10 mouse cellular contexts compared by ENCODE assay signal in genomic region chr12:81702903-81703302, GRCm38 (mm10).
DNase-seq lines count a peak whose midpoint lies in the region; ATAC-seq lines count a peak whose summit lies in the region.
"Had no signal": no experiment of that assay in that cellular context is flagged by ENCODE, and none has a peak within 500 bp of the region (broad histone marks: within the 10 kb centered on the region; RNA-seq: fewer than 3 reads in every experiment).

No protein-coding gene starts in this region.

- H3K27me3 ChIP-seq in hindbrain, embryonic 11.5 days (ENCODE audit: control insufficient read depth, insufficient read depth, low read length): no peaks in the 10 kb centered on the region
- H3K27me3 ChIP-seq in hindbrain, embryonic 10.5 days (ENCODE audit: insufficient read depth, poor library complexity, severe bottlenecking): no peaks in the 10 kb centered on the region
- H3K27me3 ChIP-seq in midbrain, embryonic 14.5 days (ENCODE audit: control insufficient read depth, insufficient read depth, low read length): no peaks in the 10 kb centered on the region
- peaks cover 7% of the 10 kb centered on the region for H3K27me3 ChIP-seq in midbrain, embryonic 13.5 days
- no peaks in the 10 kb centered on the region; the same call in 1 of the 2 replicates for H3K27me3 ChIP-seq in neural tube, embryonic 15.5 days (replicated peaks)
- H3K27me3 ChIP-seq: liver, embryonic 15.5 days; Patski had no signal

- WGBS in hindbrain, embryonic 11.5 days: 14% methylated on average over 1 of the region's 1 CpGs
- 18% methylated on average over 1 of the region's 1 CpGs for WGBS in hindbrain, embryonic 10.5 days
- WGBS in midbrain, embryonic 14.5 days: 4% methylated on average over 1 of the region's 1 CpGs
- WGBS in midbrain, embryonic 13.5 days: 5% methylated on average over 1 of the region's 1 CpGs
- 10% methylated on average over 1 of the region's 1 CpGs for WGBS in neural tube, embryonic 15.5 days

- no peak overlapping the region for H3K4me2 ChIP-seq in hindbrain, embryonic 11.5 days (replicated peaks; ENCODE audit: low read depth, low read length)
- H3K4me2 ChIP-seq in midbrain, embryonic 14.5 days (ENCODE audit: low read length): no peak overlapping the region
- no peak overlapping the region for H3K4me2 ChIP-seq in midbrain, embryonic 13.5 days (replicated peaks)
- H3K4me2 ChIP-seq in neural tube, embryonic 15.5 days: no peak overlapping the region
- H3K4me2 ChIP-seq: liver, embryonic 15.5 days had no signal

- no peak for ATAC-seq in hindbrain, embryonic 11.5 days (ENCODE audit: low FRiP score)
- no peak for ATAC-seq in midbrain, embryonic 14.5 days (ENCODE audit: low FRiP score, low TSS enrichment)
- no peak for ATAC-seq in midbrain, embryonic 13.5 days
- ATAC-seq in neural tube, embryonic 15.5 days (ENCODE audit: low FRiP score): no peak
- ATAC-seq: Patski had no signal

- H3K4me3 ChIP-seq in hindbrain, embryonic 11.5 days (ENCODE audit: low read depth, low read length): no peak overlapping the region
- H3K4me3 ChIP-seq in hindbrain, embryonic 10.5 days: no peak overlapping the region
- no peak overlapping the region for H3K4me3 ChIP-seq in midbrain, embryonic 14.5 days (replicated peaks; ENCODE audit: low read depth, low read length)
- no peak overlapping the region for H3K4me3 ChIP-seq in midbrain, embryonic 13.5 days (replicated peaks)
- no peak overlapping the region for H3K4me3 ChIP-seq in neural tube, embryonic 15.5 days (replicated peaks)
- H3K4me3 ChIP-seq: liver, embryonic 15.5 days had no signal

- peak; percentile 58 for DNase-seq in hindbrain, embryonic 11.5 days (ENCODE audit: low spot score)
- no peak for DNase-seq in hindbrain, embryonic 10.5 days (ENCODE audit: low spot score)
- peak; percentile 87 for DNase-seq in midbrain, embryonic 14.5 days
- DNase-seq in embryo, embryonic 11 days: peak; percentile 73
- no peak for DNase-seq in T-cell, adult 2 months (ENCODE audit: low spot score)
- DNase-seq: kidney, adult 2 months had no signal

- H3K9me3 ChIP-seq in hindbrain, embryonic 11.5 days (ENCODE audit: control insufficient read depth, low read length): no peaks in the 10 kb centered on the region
- peaks cover 8% of the 10 kb centered on the region; the same call in 1 of the 2 replicates for H3K9me3 ChIP-seq in hindbrain, embryonic 10.5 days
- no peaks in the 10 kb centered on the region for H3K9me3 ChIP-seq in midbrain, embryonic 14.5 days (ENCODE audit: control insufficient read depth, low read length)
- peaks cover 6% of the 10 kb centered on the region; the same call in 1 of the 2 replicates for H3K9me3 ChIP-seq in midbrain, embryonic 13.5 days
- H3K9me3 ChIP-seq in neural tube, embryonic 15.5 days (replicated peaks): no peaks in the 10 kb centered on the region
- H3K9me3 ChIP-seq: liver, embryonic 15.5 days had no signal

- no peak overlapping the region for H3K27ac ChIP-seq in hindbrain, embryonic 11.5 days (ENCODE audit: low read depth, low read length)
- no peak overlapping the region for H3K27ac ChIP-seq in hindbrain, embryonic 10.5 days
- no peak overlapping the region for H3K27ac ChIP-seq in midbrain, embryonic 14.5 days (replicated peaks; ENCODE audit: low read depth, low read length)
- H3K27ac ChIP-seq in midbrain, embryonic 13.5 days: no peak overlapping the region
- H3K27ac ChIP-seq in neural tube, embryonic 15.5 days (replicated peaks): no peak overlapping the region
- H3K27ac ChIP-seq: liver, embryonic 15.5 days had no signal

- no peak overlapping the region for H3K9ac ChIP-seq in hindbrain, embryonic 11.5 days (ENCODE audit: low read depth, low read length)
- no peak overlapping the region for H3K9ac ChIP-seq in midbrain, embryonic 14.5 days (replicated peaks; ENCODE audit: low read length)
- H3K9ac ChIP-seq in midbrain, embryonic 13.5 days (replicated peaks): no peak overlapping the region
- H3K9ac ChIP-seq in neural tube, embryonic 15.5 days (replicated peaks): no peak overlapping the region
- H3K9ac ChIP-seq: liver, embryonic 15.5 days had no signal

- H3K36me3 ChIP-seq in hindbrain, embryonic 11.5 days (ENCODE audit: control insufficient read depth, insufficient read depth, low read length): no peaks in the 10 kb centered on the region
- H3K36me3 ChIP-seq in hindbrain, embryonic 10.5 days: no peaks in the 10 kb centered on the region
- H3K36me3 ChIP-seq in midbrain, embryonic 14.5 days (ENCODE audit: control insufficient read depth, insufficient read depth, low read length): no peaks in the 10 kb centered on the region
- no peaks in the 10 kb centered on the region for H3K36me3 ChIP-seq in midbrain, embryonic 13.5 days
- no peaks in the 10 kb centered on the region for H3K36me3 ChIP-seq in neural tube, embryonic 15.5 days
- H3K36me3 ChIP-seq: liver, embryonic 15.5 days had no signal

- H3K4me1 ChIP-seq in hindbrain, embryonic 11.5 days (replicated peaks; ENCODE audit: control insufficient read depth, insufficient read depth, low read length): no peaks in the 10 kb centered on the region
- no peaks in the 10 kb centered on the region for H3K4me1 ChIP-seq in hindbrain, embryonic 10.5 days (replicated peaks)
- H3K4me1 ChIP-seq in midbrain, embryonic 14.5 days (ENCODE audit: control insufficient read depth, insufficient read depth, low read length): 0 out of 2 replicates have a peak, but pooled peaks cover 4% of the 10 kb centered on the region
- H3K4me1 ChIP-seq in midbrain, embryonic 13.5 days (replicated peaks): peaks cover 6% of the 10 kb centered on the region; the same call in 1 of the 2 replicates
- H3K4me1 ChIP-seq in neural tube, embryonic 15.5 days: no peaks in the 10 kb centered on the region
- H3K4me1 ChIP-seq: liver, embryonic 15.5 days had no signal

Comparison
In these comparisons a context has a peak if more than half of its experiments do, and no peak if none do; other contexts are left out.
1. DNase-seq: peak in hindbrain, embryonic 11.5 days (single experiment), midbrain, embryonic 14.5 days (single experiment) and embryo, embryonic 11 days (single experiment); none in hindbrain, embryonic 10.5 days (single experiment) and T-cell, adult 2 months (single experiment).